17 mouse cellular contexts compared by ENCODE assay signal in the genomic region with DNA sequence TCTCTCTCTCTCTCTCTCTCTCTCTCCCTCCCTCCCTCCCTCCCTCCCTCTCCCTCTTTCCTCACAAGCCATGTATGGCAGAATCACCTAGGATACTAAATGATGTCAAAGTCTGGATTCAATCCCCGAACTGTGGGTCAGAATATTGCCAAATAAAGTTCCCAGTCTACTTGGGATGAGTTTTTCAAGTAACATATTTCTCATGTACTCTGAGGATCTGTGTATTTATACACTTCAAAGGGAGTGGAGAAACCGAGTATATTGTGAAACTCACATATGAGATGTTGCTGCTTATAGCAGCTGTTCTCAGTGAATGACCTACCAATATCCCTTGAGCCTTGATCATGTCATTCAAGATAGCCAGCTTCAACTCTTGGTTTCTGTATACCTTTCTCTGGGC.
"Had no signal": no experiment of that assay in that cellular context is flagged by ENCODE, and none has a peak within 500 bp of the region (broad histone marks: within the 10 kb centered on the region; RNA-seq: fewer than 3 reads in every experiment).

No protein-coding gene starts in this region.

- H3K4me3 ChIP-seq: liver, embryonic 15.5 days; megakaryocyte, embryonic 14.5 days; midbrain, embryonic 13.5 days; midbrain, embryonic 15.5 days; neural tube, embryonic 12.5 days; stomach, embryonic 15.5 days had no signal

- H3K9ac ChIP-seq: liver, embryonic 15.5 days; liver, postnatal 0 days; lung, embryonic 14.5 days; midbrain, embryonic 13.5 days; midbrain, embryonic 15.5 days; neural tube, embryonic 12.5 days; stomach, embryonic 15.5 days had no signal

- H3K27ac ChIP-seq: liver, embryonic 15.5 days; macrophage; midbrain, embryonic 13.5 days; midbrain, embryonic 15.5 days; neural tube, embryonic 12.5 days; stomach, embryonic 15.5 days; stomach, postnatal 0 days had no signal

- H3K4me1 ChIP-seq: liver, embryonic 15.5 days; megakaryocyte, embryonic 14.5 days; midbrain, embryonic 13.5 days; midbrain, embryonic 15.5 days; neural tube, embryonic 12.5 days; stomach, embryonic 15.5 days had no signal

- H3K9me3 ChIP-seq: liver, embryonic 15.5 days; megakaryocyte, embryonic 14.5 days; midbrain, embryonic 13.5 days; midbrain, embryonic 15.5 days; neural tube, embryonic 12.5 days; stomach, embryonic 15.5 days had no signal

- H3K4me2 ChIP-seq: liver, embryonic 15.5 days; lung, embryonic 14.5 days; midbrain, embryonic 11.5 days; midbrain, embryonic 13.5 days; midbrain, embryonic 15.5 days; neural tube, embryonic 12.5 days; stomach, embryonic 15.5 days had no signal

- H3K27me3 ChIP-seq: liver, embryonic 15.5 days; megakaryocyte, embryonic 14.5 days; midbrain, embryonic 13.5 days; midbrain, embryonic 15.5 days; neural tube, embryonic 12.5 days; stomach, embryonic 15.5 days had no signal

- H3K36me3 ChIP-seq: liver, embryonic 15.5 days; midbrain, embryonic 13.5 days; midbrain, embryonic 15.5 days; neural tube, embryonic 12.5 days; stomach, embryonic 15.5 days had no signal

- ATAC-seq: liver, postnatal 0 days; midbrain, embryonic 13.5 days; midbrain, embryonic 15.5 days had no signal

- DNase-seq: liver, postnatal 0 days; lung, embryonic 14.5 days; lung, postnatal 10 days; lung, postnatal 36 days; right cerebral cortex, postnatal 14 days; thymus, adult 2 months; thymus, postnatal 25 days; thymus, postnatal 4 days had no signal
